In the genomic region with DNA sequence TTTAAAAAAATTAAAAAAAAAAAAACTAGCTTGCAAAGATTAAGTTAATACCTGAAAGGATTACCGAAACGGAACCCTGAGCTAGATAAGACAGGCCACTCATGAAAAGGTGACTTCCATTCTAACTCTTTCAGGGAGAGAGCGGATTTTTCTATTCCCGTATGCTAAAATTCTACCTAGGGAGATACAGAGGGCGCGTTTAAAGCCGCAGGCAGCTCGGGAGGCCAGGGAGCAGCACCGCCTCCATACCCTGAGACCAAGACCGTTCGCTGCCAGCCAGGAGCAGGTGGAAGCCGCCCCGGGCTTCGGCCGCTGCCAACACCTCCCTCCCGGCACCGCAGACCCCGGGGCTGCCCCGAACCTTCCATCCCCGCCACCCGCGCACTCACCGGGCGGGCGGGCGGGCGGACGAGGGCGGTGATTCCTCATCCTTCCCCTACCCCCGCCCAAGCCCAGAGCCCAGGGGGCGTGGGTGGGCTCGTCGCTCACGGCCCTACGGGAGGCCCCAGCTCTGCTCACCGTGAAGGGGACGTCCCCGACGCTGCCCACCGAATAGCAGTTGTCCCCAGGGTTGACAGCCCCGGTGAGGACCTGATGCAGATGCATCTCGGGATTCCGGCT, we compare ENCODE assay signal across 8 mouse cellular contexts. TPM values are rescaled to one million over a fixed set of nuclear protein-coding genes. Genes with fewer than 3 reads are reported as not detected.
DNase-seq lines count a peak whose midpoint lies in the region; ATAC-seq lines count a peak whose summit lies in the region.

No protein-coding gene starts in this region.

- ATAC-seq in forebrain, embryonic 11.5 days (replicated peaks; ENCODE audit: low FRiP score): peak; percentile 79
- peak; percentile 81 for ATAC-seq in hindbrain, embryonic 14.5 days (ENCODE audit: low FRiP score)
- ATAC-seq in midbrain, embryonic 12.5 days (ENCODE audit: low FRiP score, low read depth): peak; percentile 72
- no peak for ATAC-seq in erythroid progenitor cell, adult 5-6 weeks (replicated peaks; ENCODE audit: low FRiP score, poor library complexity, severe bottlenecking)

- 0 out of 2 replicates have a peak, but pooled peaks cover 2% of the 10 kb centered on the region for H3K4me1 ChIP-seq in forebrain, embryonic 11.5 days (replicated peaks; ENCODE audit: control insufficient read depth, insufficient read depth, low read length)
- peaks cover 23% of the 10 kb centered on the region for H3K4me1 ChIP-seq in hindbrain, embryonic 14.5 days (replicated peaks; ENCODE audit: control insufficient read depth, insufficient read depth, low read length)
- H3K4me1 ChIP-seq in limb, embryonic 10.5 days: peaks cover 13% of the 10 kb centered on the region
- H3K4me1 ChIP-seq in midbrain, embryonic 12.5 days: peaks cover 20% of the 10 kb centered on the region

- peak overlapping the region; percentile 82 for H3K9ac ChIP-seq in forebrain, embryonic 11.5 days (ENCODE audit: low read length)
- peak overlapping the region; percentile 98 for H3K9ac ChIP-seq in hindbrain, embryonic 14.5 days
- peak overlapping the region; percentile 88 for H3K9ac ChIP-seq in midbrain, embryonic 12.5 days (replicated peaks)

- H3K4me3 ChIP-seq in forebrain, embryonic 11.5 days (ENCODE audit: low read depth, low read length): peak overlapping the region; percentile 80
- H3K4me3 ChIP-seq in hindbrain, embryonic 14.5 days (replicated peaks; ENCODE audit: low read length): peak overlapping the region; percentile 97
- H3K4me3 ChIP-seq in limb, embryonic 10.5 days: peak overlapping the region; percentile 85
- H3K4me3 ChIP-seq in midbrain, embryonic 12.5 days: peak overlapping the region; percentile 81

- no peaks in the 10 kb centered on the region for H3K9me3 ChIP-seq in forebrain, embryonic 11.5 days (ENCODE audit: control insufficient read depth, low read length)
- H3K9me3 ChIP-seq in hindbrain, embryonic 14.5 days (ENCODE audit: control insufficient read depth, low read length): no peaks in the 10 kb centered on the region
- no peaks in the 10 kb centered on the region for H3K9me3 ChIP-seq in limb, embryonic 10.5 days (replicated peaks)
- H3K9me3 ChIP-seq in midbrain, embryonic 12.5 days: no peaks in the 10 kb centered on the region

- H3K4me2 ChIP-seq in forebrain, embryonic 11.5 days (ENCODE audit: low read depth, low read length, severe bottlenecking): peak overlapping the region; percentile 96
- peak overlapping the region; percentile 70 for H3K4me2 ChIP-seq in hindbrain, embryonic 14.5 days (replicated peaks)
- peak overlapping the region; percentile 87 for H3K4me2 ChIP-seq in midbrain, embryonic 12.5 days (replicated peaks)

- H3K36me3 ChIP-seq in forebrain, embryonic 11.5 days (ENCODE audit: control insufficient read depth, insufficient read depth, low read length): no peaks in the 10 kb centered on the region
- no peaks in the 10 kb centered on the region for H3K36me3 ChIP-seq in hindbrain, embryonic 14.5 days (replicated peaks; ENCODE audit: control insufficient read depth, insufficient read depth)
- H3K36me3 ChIP-seq in limb, embryonic 10.5 days: no peaks in the 10 kb centered on the region
- H3K36me3 ChIP-seq in midbrain, embryonic 12.5 days: no peaks in the 10 kb centered on the region

- peak; percentile 60 for DNase-seq in right cerebral cortex, postnatal 25 days
- no peak for DNase-seq in right cerebral cortex, postnatal 4 days
- peak; percentile 78 for DNase-seq in brain, adult 2 months (ENCODE audit: low read depth, low spot score)
- no peak for DNase-seq in forebrain, embryonic 11.5 days (ENCODE audit: low spot score)
- DNase-seq in hindbrain, embryonic 14.5 days (ENCODE audit: low spot score): peak; percentile 35
- no peak for DNase-seq in limb, embryonic 10.5 days (ENCODE audit: low spot score)

- no peaks in the 10 kb centered on the region; the same call in 1 of the 2 replicates for H3K27me3 ChIP-seq in forebrain, embryonic 11.5 days (ENCODE audit: control insufficient read depth, insufficient read depth, low read length)
- H3K27me3 ChIP-seq in hindbrain, embryonic 14.5 days (ENCODE audit: control insufficient read depth, insufficient read depth, low read length): no peaks in the 10 kb centered on the region
- peaks cover 32% of the 10 kb centered on the region for H3K27me3 ChIP-seq in limb, embryonic 10.5 days (ENCODE audit: low read depth, poor library complexity, severe bottlenecking)
- peaks cover 12% of the 10 kb centered on the region for H3K27me3 ChIP-seq in midbrain, embryonic 12.5 days

- peak overlapping the region; percentile 63 for H3K27ac ChIP-seq in forebrain, embryonic 11.5 days (ENCODE audit: low read depth, low read length)
- peak overlapping the region; percentile 91 for H3K27ac ChIP-seq in hindbrain, embryonic 14.5 days
- H3K27ac ChIP-seq in limb, embryonic 10.5 days: peak overlapping the region; percentile 80
- peak overlapping the region; percentile 87 for H3K27ac ChIP-seq in midbrain, embryonic 12.5 days (replicated peaks)

- WGBS in forebrain, embryonic 11.5 days: under 1% methylated on average over 40 of the region's 43 CpGs
- under 1% methylated on average over 36 of the region's 43 CpGs for WGBS in hindbrain, embryonic 14.5 days
- under 1% methylated on average over 43 of the region's 43 CpGs for WGBS in limb, embryonic 10.5 days
- under 1% methylated on average over 40 of the region's 43 CpGs for WGBS in midbrain, embryonic 12.5 days

RNA-seq across cellular contexts. Expression of gene Dmxl2, which starts 0.5 kb away (rescaled TPM):
- polyA plus RNA-seq in forebrain, embryonic 11.5 days (2014; fragmentation: Nextera tagmentation; extraction: Ambion mirVana): 13.0 and 15.2 TPM in 2 replicates
- polyA plus RNA-seq in hindbrain, embryonic 14.5 days (2014; fragmentation: Nextera tagmentation; extraction: Ambion mirVana): 71.2 and 71.8 TPM in 2 replicates
- polyA plus RNA-seq in limb, embryonic 10.5 days (2016; fragmentation: Nextera tagmentation; extraction: Ambion mirVana): 5.3 TPM in 2 replicates
- polyA plus RNA-seq in midbrain, embryonic 12.5 days (2016; fragmentation: Nextera tagmentation; extraction: Ambion mirVana): 20.8 and 25.5 TPM in 2 replicates
- total RNA-seq in erythroid progenitor cell, adult 5-6 weeks (2015; ENCODE audit: low replicate concordance): 4.7 and 10.5 TPM in 2 replicates
- 1.7 and 4.2 TPM in 2 replicates for total RNA-seq in erythroid progenitor cell, adult 5-6 weeks (2017; ENCODE audit: low replicate concordance)

RNA-seq across cellular contexts. Expression of gene Sh2d7, which starts 37.8 kb away (rescaled TPM):
- not detected in 2 replicates for polyA plus RNA-seq in forebrain, embryonic 11.5 days (2014; fragmentation: Nextera tagmentation; extraction: Ambion mirVana)
- not detected in 2 replicates for polyA plus RNA-seq in hindbrain, embryonic 14.5 days (2014; fragmentation: Nextera tagmentation; extraction: Ambion mirVana)
- polyA plus RNA-seq in limb, embryonic 10.5 days (2016; fragmentation: Nextera tagmentation; extraction: Ambion mirVana): not detected in 2 replicates
- 0.13 TPM in 1 of 2 replicates, not detected in the other for polyA plus RNA-seq in midbrain, embryonic 12.5 days (2016; fragmentation: Nextera tagmentation; extraction: Ambion mirVana)
- not detected in 2 replicates for total RNA-seq in erythroid progenitor cell, adult 5-6 weeks (2015; ENCODE audit: low replicate concordance)
- not detected in 2 replicates for total RNA-seq in erythroid progenitor cell, adult 5-6 weeks (2017; ENCODE audit: low replicate concordance)

RNA-seq across cellular contexts. Expression of gene Cib2, which starts 59.1 kb away (rescaled TPM):
- polyA plus RNA-seq in forebrain, embryonic 11.5 days (2014; fragmentation: Nextera tagmentation; extraction: Ambion mirVana): 15.8 and 15.9 TPM in 2 replicates
- polyA plus RNA-seq in hindbrain, embryonic 14.5 days (2014; fragmentation: Nextera tagmentation; extraction: Ambion mirVana): 67.3 and 69.4 TPM in 2 replicates
- 7.9 and 12.7 TPM in 2 replicates for polyA plus RNA-seq in limb, embryonic 10.5 days (2016; fragmentation: Nextera tagmentation; extraction: Ambion mirVana)
- polyA plus RNA-seq in midbrain, embryonic 12.5 days (2016; fragmentation: Nextera tagmentation; extraction: Ambion mirVana): 17.4 and 18.6 TPM in 2 replicates
- 3.6 TPM in 1 of 2 replicates, not detected in the other for total RNA-seq in erythroid progenitor cell, adult 5-6 weeks (2015; ENCODE audit: low replicate concordance)
- total RNA-seq in erythroid progenitor cell, adult 5-6 weeks (2017; ENCODE audit: low replicate concordance): 0.15 and 3.7 TPM in 2 replicates

Comparison
In these comparisons a context has a peak if more than half of its experiments do, and no peak if none do; other contexts are left out.
1. DNase-seq: peak in right cerebral cortex, postnatal 25 days (single experiment), brain, adult 2 months (single experiment) and hindbrain, embryonic 14.5 days (single experiment); none in right cerebral cortex, postnatal 4 days (single experiment), forebrain, embryonic 11.5 days (single experiment) and limb, embryonic 10.5 days (single experiment).
2. Peak in every context shown above with its lines, with median percentiles within 50 percentile points of each other: H3K27ac ChIP-seq, H3K4me2 ChIP-seq, H3K4me3 ChIP-seq and H3K9ac ChIP-seq.